Mouse (Mus musculus) MEL (cell line): ENCODE results near the gene Nepn.

ENCODE experiments used
- BHLHE40 ChIP-seq: IDR thresholded peaks from 2 replicates; pipeline ENCODE4 v1.6.1; 2012; ENCODE audit warnings: low read depth, mild to moderate bottlenecking, inconsistent platforms, low read length, improper control_type of control experiment, borderline replicate concordance
- CHD2 ChIP-seq: IDR thresholded peaks from 2 replicates; pipeline ENCODE4 v1.6.1; 2011; ENCODE audit warnings: low read length, improper control_type of control experiment
- CTCF ChIP-seq, 3 experiments: IDR thresholded peaks in 2 of 3; conservative IDR thresholded peaks in 1 of 3; 2 replicates each; pipeline ENCODE4 v1.5.1; 2011 to 2012; ENCODE audit warnings: low read length in 3 of 3, low read depth in 2 of 3, mild to moderate bottlenecking in 2 of 3, improper control_type of control experiment in 1 of 3, inconsistent platforms in 1 of 3, mixed read lengths in 1 of 3, moderate library complexity in 1 of 3; ENCODE audit not compliant: control insufficient read depth in 1 of 3, insufficient read depth in 1 of 3, poor library complexity in 1 of 3, severe bottlenecking in 1 of 3
- MYC ChIP-seq: IDR thresholded peaks from 2 replicates; pipeline ENCODE4 v1.6.1; 2011; ENCODE audit warnings: low read depth, mild to moderate bottlenecking, low read length, improper control_type of control experiment, moderate library complexity
- POLR2A ChIP-seq, 2 experiments: IDR thresholded peaks; 2 replicates each; pipeline ENCODE4 v1.6.1; 2011 to 2012; ENCODE audit warnings: low read length in 2 of 2, mild to moderate bottlenecking in 2 of 2, control low read depth in 1 of 2, improper control_type of control experiment in 1 of 2, low read depth in 1 of 2, moderate library complexity in 1 of 2; ENCODE audit not compliant: control insufficient read depth in 1 of 2, insufficient read depth in 1 of 2, poor library complexity in 1 of 2

GRCm38 (mm10) chr10:52398715-52399114 is 9.9 kb downstream of the Nepn start:
- TF ChIP-seq MYC (no peak), CTCF (IDR thresholded peaks at IDR 0.05 in 2 of 3, conservative IDR thresholded peaks at IDR 0.05 in 1 of 3; ENCODE audit: control insufficient read depth in 1 of 3, insufficient read depth in 1 of 3, low read depth in 2 of 3, low read length in 3 of 3, poor library complexity in 1 of 3, severe bottlenecking in 1 of 3) (no peak), CHD2 (no peak), POLR2A (IDR thresholded peaks at IDR 0.05; ENCODE audit: control insufficient read depth in 1 of 2, insufficient read depth in 1 of 2, low read depth in 1 of 2, low read length in 2 of 2, poor library complexity in 1 of 2) (no peak), BHLHE40 (peak; percentile 72; the same call in 1 of the 2 replicates)
